Mouse (Mus musculus) thymus, postnatal 0 days (tissue): ENCODE measurements at regions not wholly inside any gene's neighbourhood (a gene's known extent, or its start where the extent isn't known, plus 50 kb on each side); places are given as distances from the start of the nearest gene placed in this dataset.

ENCODE experiments used
- DNase-seq: peaks from one replicate; pipeline ENCODE4 v3.0.0-alpha.2; 2015; ENCODE audit warnings: low spot score

DNA sequence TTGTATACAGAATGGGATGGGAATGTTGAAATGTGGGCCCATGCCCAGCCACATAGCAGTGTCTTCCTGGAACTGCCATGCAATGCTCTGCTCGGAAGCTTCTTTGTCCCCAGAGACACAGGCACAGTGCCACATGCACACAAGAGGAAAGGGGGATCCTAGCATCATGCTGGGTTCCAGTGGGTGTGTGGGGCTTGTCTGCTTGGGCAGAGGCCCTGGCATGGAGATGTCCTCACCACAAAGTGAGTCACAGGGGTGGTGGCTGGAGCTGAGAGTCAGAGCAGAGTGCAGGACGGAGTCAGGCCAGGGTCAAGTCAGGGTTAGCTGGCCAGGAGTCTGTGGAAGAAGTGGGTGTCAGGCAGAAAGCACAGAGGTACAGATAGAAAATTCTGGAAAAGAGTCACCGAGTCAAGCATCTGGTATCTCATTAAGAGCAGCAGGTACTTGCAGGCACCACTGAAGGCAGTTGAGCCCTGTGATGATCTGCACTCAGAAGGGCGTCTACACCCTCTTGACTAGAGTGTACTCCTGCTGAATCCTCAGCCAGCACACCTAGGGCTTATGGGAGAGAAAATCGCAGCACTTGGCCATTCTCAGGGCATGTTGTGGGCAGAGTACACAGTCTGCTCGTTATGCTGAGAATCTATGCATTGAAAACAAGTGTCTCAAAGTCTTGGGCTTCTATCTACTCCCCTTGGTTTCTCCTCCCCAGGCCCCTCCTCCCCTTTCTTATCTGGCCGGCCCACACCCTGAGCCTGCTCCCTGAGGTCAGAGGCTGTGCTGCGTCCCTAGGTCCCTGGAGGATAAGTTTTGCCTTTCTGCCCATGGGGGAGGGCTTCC is 85.3 kb downstream of the Ackr3 start:
- no peak for DNase-seq

- no peak for DNase-seq
Measured at GRCm38 (mm10) chr1:90289732-90290215, 86.0 kb downstream of the Ackr3 start.

GRCm38 (mm10) chr1:90290428-90291197 is 86.8 kb downstream of the Ackr3 start:
- DNase-seq = no peak

GRCm38 (mm10) chr1:90291256-90291655 is 87.5 kb downstream of the Ackr3 start:
- DNase-seq = no peak

DNA sequence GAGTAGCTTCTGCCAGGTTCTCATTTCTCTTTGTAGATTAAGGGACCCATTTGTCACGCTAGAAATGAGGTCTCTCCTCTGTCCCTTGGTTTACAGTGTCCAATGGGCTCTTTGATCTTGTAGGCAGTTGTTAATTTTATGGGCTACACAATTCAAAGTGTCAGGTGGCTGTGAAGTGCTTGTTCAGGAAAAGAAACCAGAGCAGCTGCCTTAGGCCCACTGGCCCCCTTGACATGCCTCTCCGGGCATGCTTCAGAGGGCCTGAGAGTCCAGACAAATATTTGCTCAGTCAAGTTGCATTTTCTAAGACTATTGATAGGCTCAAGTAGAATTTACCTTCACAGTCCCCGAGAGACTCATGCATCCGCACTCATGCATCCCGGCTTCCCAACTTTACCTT is 94.0 kb downstream of the Ackr3 start:
- DNase-seq = no peak

- DNase-seq = no peak
Measured at GRCm38 (mm10) chr1:90300229-90300628, 96.4 kb downstream of the Ackr3 start.

DNA sequence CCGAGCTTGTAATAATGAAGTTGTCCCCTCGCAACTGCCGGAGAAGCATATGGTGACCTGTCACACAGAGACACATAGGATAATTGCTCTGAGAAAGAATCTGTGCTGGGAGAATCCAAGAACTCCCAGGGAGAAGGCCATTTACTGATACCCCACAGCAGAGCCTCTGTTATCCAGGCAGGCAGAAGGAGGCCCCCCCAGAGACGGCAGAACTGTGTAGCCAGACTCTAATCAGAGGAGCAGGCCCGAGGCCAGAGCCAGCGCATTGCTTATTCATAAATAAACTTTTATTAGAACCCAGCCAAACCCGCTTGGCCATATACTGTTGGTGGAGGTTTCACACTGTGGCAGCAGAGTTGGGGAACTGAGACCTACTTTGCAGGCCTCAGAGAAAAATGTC is 100.6 kb downstream of the Ackr3 start:
- no peak for DNase-seq

DNA sequence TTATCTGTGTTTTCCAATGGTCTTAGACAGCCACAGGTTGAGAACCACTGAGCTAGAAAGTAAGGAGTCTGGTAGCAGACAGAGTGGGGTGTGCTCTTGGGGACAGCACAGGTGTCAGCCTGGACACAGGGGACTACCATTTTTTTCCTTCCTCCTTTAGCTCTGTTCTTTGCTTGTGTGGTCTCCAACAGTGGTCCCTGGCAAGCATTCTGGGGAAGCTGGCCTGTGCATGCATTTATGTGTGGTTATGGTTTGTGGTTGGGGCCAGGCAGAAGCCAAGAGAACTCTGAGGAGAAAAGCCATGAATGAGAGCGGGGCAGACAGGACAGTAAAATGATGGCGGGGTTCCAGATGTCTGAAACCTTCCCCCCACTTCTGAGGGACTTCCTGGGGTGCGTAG is 107.2 kb downstream of the Ackr3 start:
- DNase-seq = no peak

DNA sequence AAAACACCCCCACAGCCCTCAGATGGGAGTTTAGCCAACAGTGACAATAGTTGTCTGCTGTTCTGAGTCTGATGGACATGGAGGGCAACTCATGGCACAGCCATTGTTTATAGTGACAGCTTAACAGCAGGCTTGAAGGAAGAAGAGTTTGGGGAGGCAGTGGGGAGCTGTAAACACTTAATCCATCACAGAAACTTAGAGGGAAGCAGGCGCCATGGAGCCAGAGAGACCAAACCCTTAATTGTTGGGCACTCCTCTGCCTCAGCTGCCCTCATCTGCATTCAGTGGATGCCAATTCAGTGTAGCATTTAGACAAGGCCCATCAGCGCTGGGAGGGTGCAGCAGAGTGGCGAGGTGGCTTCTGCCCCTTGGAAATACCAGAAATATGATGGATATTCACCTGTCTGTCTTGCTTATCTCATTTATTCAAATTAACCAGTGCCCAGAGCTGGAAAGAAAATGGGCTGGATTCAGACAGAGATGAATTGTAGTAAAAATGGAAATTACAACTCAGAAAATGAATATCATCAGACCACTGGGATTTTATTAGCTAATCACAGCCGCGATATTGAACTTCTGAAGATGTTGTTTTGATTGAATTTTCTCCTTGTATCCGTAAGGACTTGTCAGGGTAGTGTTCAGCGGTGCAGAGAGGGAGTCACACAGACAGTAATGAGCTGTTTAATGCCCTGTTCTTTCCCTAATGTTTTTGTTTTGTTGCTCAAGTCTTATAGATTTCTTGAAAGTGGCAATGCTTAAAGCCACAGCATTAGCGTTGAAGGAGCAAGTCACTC is 108.1 kb downstream of the Ackr3 start:
- DNase-seq = no peak

DNA sequence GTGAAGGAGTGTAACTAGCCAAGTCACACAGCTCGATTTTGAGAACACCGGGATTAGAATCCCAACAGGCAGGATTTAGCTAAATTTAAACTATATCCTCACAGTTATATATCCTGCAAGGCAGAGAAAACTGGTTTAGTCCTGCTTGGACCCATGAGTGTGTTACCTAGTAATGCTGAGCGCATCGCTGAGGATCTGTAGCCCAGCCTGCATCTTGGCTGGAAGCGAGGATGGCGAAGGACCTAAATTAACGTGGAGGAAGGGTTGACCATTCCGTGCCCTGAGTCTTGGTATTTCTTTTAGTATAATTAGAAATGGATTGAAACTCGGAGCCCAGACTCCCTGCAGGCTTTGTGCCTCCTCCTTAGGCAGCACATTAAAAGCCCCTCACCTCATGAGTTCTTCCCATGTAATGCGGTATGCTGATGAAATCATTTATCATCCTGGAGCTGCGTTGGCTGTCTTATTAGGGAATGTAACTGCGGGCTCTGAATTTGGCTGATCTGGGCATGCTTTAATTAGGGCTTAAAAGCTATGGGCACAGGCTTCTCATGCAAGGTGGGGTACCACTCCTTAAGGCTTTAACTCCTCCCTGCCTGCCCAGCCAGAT is 110.1 kb downstream of the Ackr3 start:
- DNase-seq = no peak

GRCm38 (mm10) chr1:90317902-90318301 is 114.1 kb downstream of the Ackr3 start:
- DNase-seq = no peak

- DNase-seq = no peak
Measured at GRCm38 (mm10) chr1:90318502-90318901, 114.7 kb downstream of the Ackr3 start.

GRCm38 (mm10) chr1:90320518-90320917 is 116.7 kb downstream of the Ackr3 start:
- no peak for DNase-seq

DNA sequence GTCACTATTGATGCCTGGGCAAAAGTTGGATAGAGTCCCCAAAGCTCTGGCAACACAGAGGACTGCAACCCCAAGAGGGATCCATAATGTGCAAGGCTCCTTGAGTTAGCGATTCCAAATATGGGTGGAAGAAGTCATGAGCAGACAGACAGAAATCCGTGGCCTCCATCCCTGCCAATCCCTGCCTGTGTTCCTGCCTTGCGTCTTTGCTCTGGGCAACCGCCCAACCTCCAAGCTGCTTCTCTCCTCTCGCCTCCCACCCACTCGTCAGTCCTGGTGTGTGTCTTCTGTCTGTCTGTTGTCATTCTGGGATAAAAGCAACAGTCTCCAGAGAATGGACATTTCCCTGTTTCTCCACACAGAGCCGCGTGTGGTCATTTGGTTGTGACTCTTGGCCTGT is 117.7 kb downstream of the Ackr3 start:
- DNase-seq = no peak

GRCm38 (mm10) chr1:90327237-90327636 is 123.5 kb downstream of the Ackr3 start:
- DNase-seq = no peak

- no peak for DNase-seq
Measured at GRCm38 (mm10) chr1:90332531-90332930, 128.8 kb downstream of the Ackr3 start.

DNA sequence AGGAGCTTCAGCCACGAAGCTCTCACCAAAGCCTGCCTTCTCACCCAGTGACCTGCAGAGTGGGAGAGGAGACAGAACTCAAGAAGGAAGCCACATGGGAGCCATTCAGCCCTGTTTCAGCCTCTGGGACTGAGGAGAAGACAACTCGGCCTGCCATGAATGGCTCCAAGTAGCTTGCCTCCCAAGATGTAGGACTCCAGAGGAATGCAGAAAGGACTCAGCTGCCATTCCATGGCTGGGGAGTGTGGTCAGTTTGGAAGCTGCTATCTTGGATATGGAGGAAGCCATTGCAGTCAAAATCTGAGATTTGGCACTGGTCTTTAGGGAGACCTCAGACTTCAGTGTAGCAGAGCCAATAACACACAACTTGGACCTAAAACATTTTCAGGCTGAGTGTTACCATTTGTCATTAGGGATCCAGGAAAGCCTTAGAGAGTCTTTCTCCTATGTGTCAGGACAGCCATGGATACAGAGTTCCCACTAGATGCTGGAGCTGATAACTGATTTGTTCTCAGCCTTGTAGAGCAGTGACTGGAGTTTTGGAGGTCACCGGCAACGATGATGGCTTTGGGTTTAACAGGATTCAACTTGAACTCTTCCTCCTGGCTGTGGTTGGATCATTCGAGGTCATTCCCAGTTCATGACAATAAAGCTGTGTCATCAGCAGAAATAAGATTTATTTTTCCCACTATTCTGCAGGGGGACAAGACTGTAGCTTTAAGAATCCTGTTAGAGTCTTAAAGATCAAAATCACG is 130.1 kb downstream of the Ackr3 start:
- DNase-seq = no peak

DNA sequence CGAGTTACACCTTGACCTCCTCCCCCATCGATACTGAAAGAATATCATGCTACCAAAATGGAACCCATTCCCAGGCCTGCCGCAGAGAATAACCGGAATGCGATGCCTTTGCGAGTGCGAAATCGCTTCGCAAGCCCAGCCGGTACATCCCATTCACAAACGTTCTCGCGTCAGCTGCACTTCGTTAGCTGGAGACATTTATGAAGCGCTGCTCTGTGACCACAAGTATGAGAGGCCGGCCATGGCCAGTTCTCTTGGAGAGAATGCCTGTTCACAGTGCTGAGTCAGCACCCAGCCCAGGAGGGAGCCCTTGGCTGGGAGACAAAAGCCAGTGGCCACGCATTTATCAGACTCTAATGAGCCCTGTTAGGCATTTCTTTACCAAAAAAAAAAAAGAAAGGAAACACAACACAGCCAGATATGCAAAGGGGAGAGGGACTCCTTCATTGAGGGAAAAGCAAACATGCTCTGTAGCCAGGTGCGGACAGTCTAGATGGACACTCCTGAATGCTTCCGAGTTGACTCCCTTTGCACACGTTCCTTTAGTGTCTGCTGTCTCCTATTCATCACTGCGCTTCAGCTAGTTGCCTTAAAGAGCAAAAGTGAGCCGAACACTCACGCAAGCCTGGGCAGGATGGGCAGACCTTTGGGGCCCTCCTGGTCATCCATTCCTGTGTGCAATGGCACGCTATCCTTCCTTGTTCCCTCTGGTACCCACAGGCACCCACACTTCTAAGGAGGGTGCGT is 131.4 kb downstream of the Ackr3 start:
- DNase-seq = no peak

GRCm38 (mm10) chr1:90337876-90338316 is 134.1 kb downstream of the Ackr3 start:
- no peak for DNase-seq

- DNase-seq = no peak
Measured at GRCm38 (mm10) chr1:90342346-90342745, 138.6 kb downstream of the Ackr3 start.
